Mouse (Mus musculus): Measurements from ENCODE around the gene Snph. TPM values are rescaled to one million over a fixed set of nuclear protein-coding genes. Genes with fewer than 3 reads are reported as not detected.
"Not testable (repeated sequence)": the region's sequence is repeated elsewhere in the genome, so short reads cannot be mapped to it uniquely, and the experiment has no call there.

Gene Snph
- polyA plus RNA-seq, 1 experiment from 2014 or later: 2.3 TPM

- not testable (repeated sequence) for H3K4me3 ChIP-seq (ENCODE audit: low read depth, low read length); H3K4me1 ChIP-seq (replicated peaks; ENCODE audit: control insufficient read depth, insufficient read depth, low read length); H3K27ac ChIP-seq (ENCODE audit: low read depth, low read length); H3K4me2 ChIP-seq (replicated peaks; ENCODE audit: low read depth, low read length); DNase-seq (ENCODE audit: low spot score); H3K27me3 ChIP-seq (ENCODE audit: control insufficient read depth, insufficient read depth, low read length); H3K9me3 ChIP-seq (ENCODE audit: control insufficient read depth, low read length); ATAC-seq (ENCODE audit: low FRiP score); H3K9ac ChIP-seq (ENCODE audit: low read depth, low read length); H3K36me3 ChIP-seq (ENCODE audit: control insufficient read depth, insufficient read depth, low read length)
- WGBS: 89% methylated on average over 7 of the region's 8 CpGs
These were observed 16.6 kb downstream of the Snph start for GRCm38 (mm10) chr2:151615779-151616178.

GRCm38 (mm10) chr2:151609974-151610373 is 22.4 kb downstream of the Snph start:
- no peaks in the 10 kb centered on the region for H3K36me3 ChIP-seq (ENCODE audit: control insufficient read depth, insufficient read depth, low read length)
- peaks cover 3% of the 10 kb centered on the region; the same call in 1 of the 2 replicates for H3K4me1 ChIP-seq (replicated peaks; ENCODE audit: control insufficient read depth, insufficient read depth, low read length)
- DNase-seq (ENCODE audit: low spot score) (no peak), ATAC-seq (ENCODE audit: low FRiP score) (0 out of 2 replicates have a peak, but pooled peaks have one; percentile 15)
- 52% methylated on average over 3 of the region's 3 CpGs for WGBS
- no peaks in the 10 kb centered on the region for H3K9me3 ChIP-seq (ENCODE audit: control insufficient read depth, low read length)
- H3K27me3 ChIP-seq (ENCODE audit: control insufficient read depth, insufficient read depth, low read length): no peaks in the 10 kb centered on the region
- no peak overlapping the region for H3K27ac ChIP-seq (ENCODE audit: low read depth, low read length)
- no peak overlapping the region for H3K4me2 ChIP-seq (replicated peaks; ENCODE audit: low read depth, low read length)
- H3K4me3 ChIP-seq (ENCODE audit: low read depth, low read length): no peak overlapping the region
- no peak overlapping the region for H3K9ac ChIP-seq (ENCODE audit: low read depth, low read length)

- Histone ChIP-seq H3K4me3 (ENCODE audit: low read depth, low read length) (no peak overlapping the region), H3K9me3 (ENCODE audit: control insufficient read depth, low read length) (no peaks in the 10 kb centered on the region), H3K36me3 (ENCODE audit: control insufficient read depth, insufficient read depth, low read length) (no peaks in the 10 kb centered on the region), H3K4me1 (replicated peaks; ENCODE audit: control insufficient read depth, insufficient read depth, low read length) (peaks cover 8% of the 10 kb centered on the region; the same call in 1 of the 2 replicates), H3K27ac (ENCODE audit: low read depth, low read length) (no peak overlapping the region), H3K27me3 (ENCODE audit: control insufficient read depth, insufficient read depth, low read length) (no peaks in the 10 kb centered on the region), H3K4me2 (replicated peaks; ENCODE audit: low read depth, low read length) (no peak overlapping the region), H3K9ac (ENCODE audit: low read depth, low read length) (no peak overlapping the region)
- DNase-seq (ENCODE audit: low spot score) (no peak), ATAC-seq (ENCODE audit: low FRiP score) (no peak)
- WGBS: 63% methylated on average over 1 of the region's 1 CpGs
These were observed 24.0 kb downstream of the Snph start for GRCm38 (mm10) chr2:151608435-151608834.

- H3K9me3 ChIP-seq (ENCODE audit: control insufficient read depth, low read length): no peaks in the 10 kb centered on the region
- no peak overlapping the region for H3K9ac ChIP-seq (ENCODE audit: low read depth, low read length)
- ATAC-seq (ENCODE audit: low FRiP score) (peak; percentile 20; the same call in 1 of the 2 replicates), DNase-seq (ENCODE audit: low spot score) (peak; percentile 30)
- WGBS: 59% methylated on average over 9 of the region's 11 CpGs
- no peak overlapping the region for H3K4me3 ChIP-seq (ENCODE audit: low read depth, low read length)
- H3K27me3 ChIP-seq (ENCODE audit: control insufficient read depth, insufficient read depth, low read length): no peaks in the 10 kb centered on the region
- H3K4me1 ChIP-seq (replicated peaks; ENCODE audit: control insufficient read depth, insufficient read depth, low read length): peaks cover 8% of the 10 kb centered on the region; the same call in 1 of the 2 replicates
- H3K4me2 ChIP-seq (replicated peaks; ENCODE audit: low read depth, low read length): no peak overlapping the region
- peak overlapping the region; percentile 24; the same call in 1 of the 2 replicates for H3K27ac ChIP-seq (ENCODE audit: low read depth, low read length)
- no peaks in the 10 kb centered on the region for H3K36me3 ChIP-seq (ENCODE audit: control insufficient read depth, insufficient read depth, low read length)
These were observed 26.9 kb downstream of the Snph start for GRCm38 (mm10) chr2:151605437-151605987.

GRCm38 (mm10) chr2:151603630-151604029 is 28.8 kb downstream of the Snph start:
- H3K9ac ChIP-seq (ENCODE audit: low read depth, low read length): no peak overlapping the region
- H3K4me2 ChIP-seq (replicated peaks; ENCODE audit: low read depth, low read length): no peak overlapping the region

GRCm38 (mm10) chr2:151602106-151602505 is 30.3 kb downstream of the Snph start:
- Histone ChIP-seq H3K4me2 (replicated peaks; ENCODE audit: low read depth, low read length) (no peak overlapping the region), H3K4me1 (replicated peaks; ENCODE audit: control insufficient read depth, insufficient read depth, low read length) (peaks cover 8% of the 10 kb centered on the region; the same call in 1 of the 2 replicates), H3K4me3 (ENCODE audit: low read depth, low read length) (no peak overlapping the region), H3K27me3 (ENCODE audit: control insufficient read depth, insufficient read depth, low read length) (no peaks in the 10 kb centered on the region), H3K36me3 (ENCODE audit: control insufficient read depth, insufficient read depth, low read length) (no peaks in the 10 kb centered on the region), H3K9ac (ENCODE audit: low read depth, low read length) (no peak overlapping the region), H3K9me3 (ENCODE audit: control insufficient read depth, low read length) (no peaks in the 10 kb centered on the region), H3K27ac (ENCODE audit: low read depth, low read length) (no peak overlapping the region)
- DNase-seq (ENCODE audit: low spot score): no peak
- 91% methylated on average over 4 of the region's 4 CpGs for WGBS
- no peak for ATAC-seq (ENCODE audit: low FRiP score)

More at GRCm38 (mm10) chr2:151603630-151604029, 28.8 kb downstream of the Snph start:
- Histone ChIP-seq H3K27ac (ENCODE audit: low read depth, low read length) (peak overlapping the region; percentile 72), H3K27me3 (ENCODE audit: control insufficient read depth, insufficient read depth, low read length) (no peaks in the 10 kb centered on the region), H3K9me3 (ENCODE audit: control insufficient read depth, low read length) (no peaks in the 10 kb centered on the region), H3K4me3 (ENCODE audit: low read depth, low read length) (no peak overlapping the region), H3K36me3 (ENCODE audit: control insufficient read depth, insufficient read depth, low read length) (no peaks in the 10 kb centered on the region), H3K4me1 (replicated peaks; ENCODE audit: control insufficient read depth, insufficient read depth, low read length) (peaks cover 8% of the 10 kb centered on the region; the same call in 1 of the 2 replicates)
- 18% methylated on average over 4 of the region's 4 CpGs for WGBS
- ATAC-seq (ENCODE audit: low FRiP score): peak; percentile 93
- DNase-seq (ENCODE audit: low spot score): peak; percentile 66

- DNase-seq (ENCODE audit: low spot score): no peak
- 80% methylated on average over 2 of the region's 2 CpGs for WGBS
These were observed 34.3 kb downstream of the Snph start for GRCm38 (mm10) chr2:151598068-151598467.

GRCm38 (mm10) chr2:151587306-151587705 is 45.1 kb downstream of the Snph start:
- Histone ChIP-seq H3K4me2 (replicated peaks; ENCODE audit: low read depth, low read length) (no peak overlapping the region), H3K27me3 (ENCODE audit: control insufficient read depth, insufficient read depth, low read length) (no peaks in the 10 kb centered on the region), H3K4me1 (replicated peaks; ENCODE audit: control insufficient read depth, insufficient read depth, low read length) (no peaks in the 10 kb centered on the region), H3K36me3 (ENCODE audit: control insufficient read depth, insufficient read depth, low read length) (no peaks in the 10 kb centered on the region), H3K27ac (ENCODE audit: low read depth, low read length) (no peak overlapping the region), H3K9me3 (ENCODE audit: control insufficient read depth, low read length) (no peaks in the 10 kb centered on the region), H3K4me3 (ENCODE audit: low read depth, low read length) (no peak overlapping the region), H3K9ac (ENCODE audit: low read depth, low read length) (no peak overlapping the region)
- no peak for ATAC-seq (ENCODE audit: low FRiP score)
- DNase-seq (ENCODE audit: low spot score): no peak
- 80% methylated on average over 9 of the region's 9 CpGs for WGBS

More at GRCm38 (mm10) chr2:151598068-151598467, 34.3 kb downstream of the Snph start:
- no peaks in the 10 kb centered on the region for H3K36me3 ChIP-seq (ENCODE audit: control insufficient read depth, insufficient read depth, low read length)
- no peaks in the 10 kb centered on the region for H3K27me3 ChIP-seq (ENCODE audit: control insufficient read depth, insufficient read depth, low read length)
- no peaks in the 10 kb centered on the region; the same call in 1 of the 2 replicates for H3K4me1 ChIP-seq (replicated peaks; ENCODE audit: control insufficient read depth, insufficient read depth, low read length)
- ATAC-seq (ENCODE audit: low FRiP score): no peak
- no peak overlapping the region for H3K4me3 ChIP-seq (ENCODE audit: low read depth, low read length)
- H3K9me3 ChIP-seq (ENCODE audit: control insufficient read depth, low read length): no peaks in the 10 kb centered on the region
- H3K27ac ChIP-seq (ENCODE audit: low read depth, low read length): no peak overlapping the region
- no peak overlapping the region for H3K9ac ChIP-seq (ENCODE audit: low read depth, low read length)
- no peak overlapping the region for H3K4me2 ChIP-seq (replicated peaks; ENCODE audit: low read depth, low read length)

GRCm38 (mm10) chr2:151586807-151587206 is 45.6 kb downstream of the Snph start:
- Histone ChIP-seq H3K27me3 (ENCODE audit: control insufficient read depth, insufficient read depth, low read length) (no peaks in the 10 kb centered on the region), H3K4me3 (ENCODE audit: low read depth, low read length) (no peak overlapping the region), H3K4me2 (replicated peaks; ENCODE audit: low read depth, low read length) (no peak overlapping the region), H3K9me3 (ENCODE audit: control insufficient read depth, low read length) (no peaks in the 10 kb centered on the region), H3K4me1 (replicated peaks; ENCODE audit: control insufficient read depth, insufficient read depth, low read length) (no peaks in the 10 kb centered on the region), H3K27ac (ENCODE audit: low read depth, low read length) (no peak overlapping the region), H3K36me3 (ENCODE audit: control insufficient read depth, insufficient read depth, low read length) (no peaks in the 10 kb centered on the region), H3K9ac (ENCODE audit: low read depth, low read length) (no peak overlapping the region)
- no peak for DNase-seq (ENCODE audit: low spot score)
- no peak for ATAC-seq (ENCODE audit: low FRiP score)
- 85% methylated on average over 1 of the region's 1 CpGs for WGBS

Data from hindbrain, embryonic 11.5 days (tissue).